6 mouse cellular contexts compared by ENCODE assay signal in genomic region chr2:75637055-75637304, GRCm38 (mm10). TPM values are rescaled to one million over a fixed set of nuclear protein-coding genes. Genes with fewer than 3 reads are reported as not detected.
A peak's percentile ranks its signal among the peaks of the same experiment; 100 is the strongest.
DNase-seq lines count a peak whose midpoint lies in the region; ATAC-seq and TF ChIP-seq lines count a peak whose summit lies in the region.
"Not testable (repeated sequence)": the region's sequence is repeated elsewhere in the genome, so short reads cannot be mapped to it uniquely, and the experiment has no call there.

No protein-coding gene starts in this region.

- peaks cover 3 to 20% of the 10 kb centered on the region in 2 experiments; a peak in 3 of 4 replicates for H3K4me1 ChIP-seq in CH12.LX (ENCODE audit: control insufficient read depth in 1 of 2, insufficient read depth in 2 of 2)
- H3K4me1 ChIP-seq in ES-E14 (ENCODE audit: control insufficient read depth in 2 of 2, insufficient read depth in 2 of 2, low read length in 2 of 2, poor library complexity in 1 of 2); kidney, postnatal 0 days (replicated peaks; ENCODE audit: insufficient read depth, low read length); liver, embryonic 16.5 days (ENCODE audit: control insufficient read depth, low read depth, low read length); stomach, embryonic 15.5 days: not testable (repeated sequence)
- peaks cover 12% of the 10 kb centered on the region for H3K4me1 ChIP-seq in kidney, adult 2 months (ENCODE audit: control insufficient read depth, insufficient read depth, low read length)

- not testable (repeated sequence) for H3K9ac ChIP-seq in CH12.LX (ENCODE audit: insufficient read depth, low read depth); ES-E14 (ENCODE audit: insufficient read depth, low read depth, low read length, poor library complexity, severe bottlenecking); kidney, postnatal 0 days (ENCODE audit: low read depth, low read length); liver, embryonic 16.5 days (ENCODE audit: low read depth, low read length); stomach, embryonic 15.5 days

- not testable (repeated sequence) for H3K9me3 ChIP-seq in CH12.LX (replicated peaks; ENCODE audit: low read length); ES-E14 (ENCODE audit: control insufficient read depth, insufficient read depth, low read depth, low read length); kidney, postnatal 0 days (replicated peaks; ENCODE audit: low read length); liver, embryonic 16.5 days (replicated peaks; ENCODE audit: control insufficient read depth, low read length); stomach, embryonic 15.5 days

- H3K4me2 ChIP-seq in CH12.LX (ENCODE audit: insufficient read depth, low read depth, poor library complexity, severe bottlenecking); kidney, postnatal 0 days (ENCODE audit: low read length); liver, embryonic 16.5 days (ENCODE audit: low read depth, low read length); stomach, embryonic 15.5 days: not testable (repeated sequence)

- H3K27ac ChIP-seq in CH12.LX (ENCODE audit: insufficient read depth, low read depth) (peak overlapping the region; percentile 2; the same call in 1 of the 2 replicates), ES-E14 (ENCODE audit: insufficient read depth, low read depth, low read length, poor library complexity, severe bottlenecking) (0 out of 2 replicates have a peak overlapping the region, but pooled peaks have one; percentile 40)
- H3K27ac ChIP-seq in kidney, adult 2 months (ENCODE audit: insufficient read depth, low read depth, low read length): peak overlapping the region; percentile 59
- peak overlapping the region; percentile 44; the same call in 1 of the 2 replicates for H3K27ac ChIP-seq in kidney, postnatal 0 days
- H3K27ac ChIP-seq in liver, embryonic 16.5 days (ENCODE audit: low read length): peak overlapping the region; percentile 18; the same call in 1 of the 2 replicates
- H3K27ac ChIP-seq in stomach, embryonic 15.5 days: not testable (repeated sequence)

- not testable (repeated sequence) for H3K79me2 ChIP-seq in CH12.LX (replicated peaks; ENCODE audit: control insufficient read depth, extremely low read depth, insufficient read depth, poor library complexity, severe bottlenecking)

- H3K27me3 ChIP-seq in CH12.LX (replicated peaks); kidney, adult 2 months (replicated peaks; ENCODE audit: control insufficient read depth, insufficient read depth, low read length); kidney, postnatal 0 days (ENCODE audit: insufficient read depth, low read length); liver, embryonic 16.5 days (ENCODE audit: control insufficient read depth, insufficient read depth, low read depth, low read length); stomach, embryonic 15.5 days (replicated peaks): not testable (repeated sequence)

- not testable (repeated sequence) for H3K36me3 ChIP-seq in CH12.LX (replicated peaks in 1 of 2; ENCODE audit: control insufficient read depth in 1 of 2, insufficient read depth in 1 of 2, low read length in 1 of 2); ES-E14 (ENCODE audit: control insufficient read depth, insufficient read depth, low read length, poor library complexity, severe bottlenecking); kidney, adult 2 months (ENCODE audit: control insufficient read depth, insufficient read depth, low read length); kidney, postnatal 0 days (ENCODE audit: insufficient read depth, low read length); liver, embryonic 16.5 days (ENCODE audit: control insufficient read depth, insufficient read depth); stomach, embryonic 15.5 days

- TF ChIP-seq EP300 in CH12.LX (IDR thresholded peaks at IDR 0.05; ENCODE audit: low read length): not testable (repeated sequence)

- dilution Hi-C loops in CH12.LX (cut with MboI; ENCODE audit: extremely low pct_ligation_motif_present, extremely low pct_unique_long_range_greater_than_20kb, low sequenced_read_pairs): not testable (repeated sequence)

- WGBS in kidney, adult 2 months: 61% methylated on average over 2 of the region's 2 CpGs
- WGBS in kidney, postnatal 0 days: 77% methylated on average over 2 of the region's 2 CpGs
- WGBS in liver, embryonic 16.5 days (ENCODE audit: insufficient replicate concordance): 78% methylated on average over 2 of the region's 2 CpGs
- WGBS in stomach, embryonic 15.5 days: 86% methylated on average over 2 of the region's 2 CpGs

- ATAC-seq in kidney, postnatal 0 days (replicated peaks; ENCODE audit: low FRiP score, low read depth); liver, embryonic 16.5 days (ENCODE audit: low read depth): not testable (repeated sequence)
- peak; percentile 27; the same call in 1 of the 2 replicates for ATAC-seq in stomach, embryonic 15.5 days (ENCODE audit: insufficient read depth, low FRiP score, low read depth)

- in situ Hi-C loops in CH12.LX (cut with MboI; ENCODE audit: low pct_ligation_motif_present, low pct_unique_long_range_greater_than_20kb, low sequenced_read_pairs); ES-E14 (cut with MboI; ENCODE audit: low sequenced_read_pairs in 2 of 2, unreplicated experiment in 2 of 2): not testable (repeated sequence)

- not testable (repeated sequence) for TF ChIP-seq POLR2A in CH12.LX (IDR thresholded peaks at IDR 0.05; ENCODE audit: low read depth, low read length); kidney, adult 2 months (IDR thresholded peaks at IDR 0.05; ENCODE audit: low read depth, low read length)

- TF ChIP-seq RAD21 in CH12.LX (IDR thresholded peaks at IDR 0.05; ENCODE audit: low read depth, low read length): not testable (repeated sequence)

- not testable (repeated sequence) for H3K4me3 ChIP-seq in CH12.LX (replicated peaks in 1 of 3; ENCODE audit: low read depth in 2 of 3, low read length in 2 of 3, poor library complexity in 1 of 3); ES-E14 (ENCODE audit: insufficient read depth in 1 of 2, low read depth in 1 of 2, low read length in 2 of 2, poor library complexity in 1 of 2, severe bottlenecking in 1 of 2); kidney, adult 2 months (ENCODE audit: insufficient read depth, low read depth, low read length); kidney, postnatal 0 days (replicated peaks; ENCODE audit: low read depth, low read length); liver, embryonic 16.5 days (ENCODE audit: low read depth, low read length); stomach, embryonic 15.5 days (replicated peaks)

- not testable (repeated sequence) for TF ChIP-seq CTCF in CH12.LX (conservative IDR thresholded peaks at IDR 0.05 in 1 of 2, IDR thresholded peaks at IDR 0.05 in 1 of 2; ENCODE audit: low read depth in 2 of 2, low read length in 2 of 2); kidney, adult 2 months (conservative IDR thresholded peaks at IDR 0.05; ENCODE audit: insufficient read depth, insufficient read length, low read depth, low read length); kidney, postnatal 0 days (IDR thresholded peaks at IDR 0.05; ENCODE audit: low read depth)

- not testable (repeated sequence) for DNase-seq in CH12.LX (ENCODE audit: extremely low read depth); ES-E14 (ENCODE audit: low read depth, low spot score); kidney, adult 2 months; kidney, postnatal 0 days (ENCODE audit: low spot score)

TF ChIP-seq in CH12.LX, 34 proteins besides CTCF, POLR2A, EP300 and RAD21:
- TF ChIP-seq ELF1 (IDR thresholded peaks at IDR 0.05; ENCODE audit: low read depth, low read length) (peak; percentile 42; the same call in 1 of the 2 replicates), MAFK (IDR thresholded peaks at IDR 0.05; ENCODE audit: insufficient replicate concordance, low read length) (peak; percentile 44; the same call in 1 of the 2 replicates), TBP (conservative IDR thresholded peaks at IDR 0.05; ENCODE audit: low read depth, low read length) (peak; percentile 97)
TF ChIP-seq in CH12.LX: peak in this region for 3; not testable (repeated sequence) for 31.

RNA-seq across cellular contexts. Expression of gene Hnrnpa3, which starts 22.1 kb away (rescaled TPM):
- total RNA-seq in CH12.LX (2012; rRNA removed) (83.1 and 105 TPM in 2 replicates), CH12.LX (2014; rRNA removed) (229 and 278 TPM in 2 replicates), ES-E14 (2012; rRNA removed) (101 and 166 TPM in 2 replicates)
- 373 and 540 TPM in 2 replicates for polyA plus RNA-seq in CH12.LX (2012; ENCODE audit: insufficient read length, low read depth)
- 16.2 and 34.0 TPM in 2 replicates for polyA plus RNA-seq in kidney, adult 2 months (2012; rRNA removed)
- polyA plus RNA-seq in kidney, postnatal 0 days (2015; fragmentation: Nextera tagmentation; extraction: Ambion mirVana): 240 and 270 TPM in 2 replicates
- 94.3 and 105 TPM in 2 replicates for polyA plus RNA-seq in liver, embryonic 16.5 days (2015; fragmentation: Nextera tagmentation; extraction: Ambion mirVana)
- 241 and 344 TPM in 2 replicates for polyA plus RNA-seq in stomach, embryonic 15.5 days (2015; fragmentation: Nextera tagmentation; extraction: Ambion mirVana)
